Comparison of ENCODE assay signal across 20 mouse cellular contexts in the genomic region with DNA sequence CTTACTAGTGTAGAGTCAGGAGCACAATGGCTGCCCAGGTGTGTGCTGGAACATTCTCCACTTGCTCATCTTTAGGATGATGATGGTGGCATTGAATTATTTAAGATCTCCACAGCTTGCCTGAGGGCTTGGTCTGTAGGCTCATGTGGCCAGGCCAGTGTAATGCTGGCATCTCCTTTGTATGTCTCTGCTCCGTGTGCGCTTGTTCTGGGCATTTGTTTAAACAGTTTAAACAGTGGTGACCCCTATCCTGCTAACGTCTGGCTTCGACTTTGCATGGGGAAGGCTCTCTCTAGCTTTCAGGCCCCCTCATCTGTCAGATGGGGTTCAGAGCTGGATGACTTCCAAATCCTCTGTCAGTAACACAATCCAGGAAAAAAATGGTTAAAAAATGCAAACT. TPM values are rescaled to one million over a fixed set of nuclear protein-coding genes. Genes with fewer than 3 reads are reported as not detected.
DNase-seq lines count a peak whose midpoint lies in the region; ATAC-seq lines count a peak whose summit lies in the region.
"Had no signal": no experiment of that assay in that cellular context is flagged by ENCODE, and none has a peak within 500 bp of the region (broad histone marks: within the 10 kb centered on the region; RNA-seq: fewer than 3 reads in every experiment).

No protein-coding gene starts in this region.

- no peaks in the 10 kb centered on the region for H3K9me3 ChIP-seq in forebrain, embryonic 10.5 days
- no peaks in the 10 kb centered on the region for H3K9me3 ChIP-seq in forebrain, embryonic 11.5 days (ENCODE audit: control insufficient read depth, low read length)
- no peaks in the 10 kb centered on the region for H3K9me3 ChIP-seq in hindbrain, embryonic 12.5 days (replicated peaks)
- no peaks in the 10 kb centered on the region for H3K9me3 ChIP-seq in hindbrain, embryonic 16.5 days (ENCODE audit: control insufficient read depth, low read length)
- H3K9me3 ChIP-seq in midbrain, embryonic 11.5 days (ENCODE audit: control insufficient read depth, low read length), result no peaks in the 10 kb centered on the region
- no peaks in the 10 kb centered on the region for H3K9me3 ChIP-seq in midbrain, embryonic 16.5 days (replicated peaks; ENCODE audit: control insufficient read depth, low read length, poor library complexity, severe bottlenecking)
- H3K9me3 ChIP-seq in midbrain, embryonic 13.5 days, result no peaks in the 10 kb centered on the region
- H3K9me3 ChIP-seq: heart, embryonic 15.5 days; megakaryocyte, embryonic 14.5 days; stomach, embryonic 15.5 days had no signal

- no peak overlapping the region; the same call in 1 of the 2 replicates for H3K4me3 ChIP-seq in forebrain, embryonic 10.5 days
- no peak overlapping the region for H3K4me3 ChIP-seq in forebrain, embryonic 11.5 days (ENCODE audit: low read depth, low read length)
- H3K4me3 ChIP-seq in hindbrain, embryonic 12.5 days, result no peak overlapping the region
- no peak overlapping the region for H3K4me3 ChIP-seq in hindbrain, embryonic 16.5 days (ENCODE audit: low read length)
- H3K4me3 ChIP-seq in midbrain, embryonic 11.5 days (ENCODE audit: low read depth, low read length), result no peak overlapping the region
- H3K4me3 ChIP-seq in midbrain, embryonic 16.5 days (ENCODE audit: low read depth, low read length), result no peak overlapping the region
- H3K4me3 ChIP-seq in midbrain, embryonic 13.5 days (replicated peaks), result no peak overlapping the region
- H3K4me3 ChIP-seq: heart, embryonic 15.5 days; left cerebral cortex, adult 2 months; stomach, embryonic 15.5 days had no signal

- no peaks in the 10 kb centered on the region for H3K27me3 ChIP-seq in forebrain, embryonic 10.5 days (ENCODE audit: poor library complexity, severe bottlenecking)
- no peaks in the 10 kb centered on the region for H3K27me3 ChIP-seq in forebrain, embryonic 11.5 days (ENCODE audit: control insufficient read depth, insufficient read depth, low read length)
- H3K27me3 ChIP-seq in hindbrain, embryonic 12.5 days, result no peaks in the 10 kb centered on the region; the same call in 1 of the 2 replicates
- H3K27me3 ChIP-seq in hindbrain, embryonic 16.5 days (replicated peaks; ENCODE audit: control insufficient read depth, insufficient read depth, low read length), result no peaks in the 10 kb centered on the region
- H3K27me3 ChIP-seq in midbrain, embryonic 11.5 days (ENCODE audit: control insufficient read depth, insufficient read depth, low read length), result no peaks in the 10 kb centered on the region
- H3K27me3 ChIP-seq in midbrain, embryonic 16.5 days (ENCODE audit: control insufficient read depth, insufficient read depth, low read depth, low read length), result no peaks in the 10 kb centered on the region
- no peaks in the 10 kb centered on the region for H3K27me3 ChIP-seq in midbrain, embryonic 13.5 days
- H3K27me3 ChIP-seq: heart, embryonic 15.5 days; megakaryocyte, embryonic 14.5 days; stomach, embryonic 15.5 days had no signal

- H3K4me1 ChIP-seq in forebrain, embryonic 10.5 days, result peaks cover 82% of the 10 kb centered on the region
- peaks cover 18% of the 10 kb centered on the region; the same call in 1 of the 2 replicates for H3K4me1 ChIP-seq in forebrain, embryonic 11.5 days (replicated peaks; ENCODE audit: control insufficient read depth, insufficient read depth, low read length)
- peaks cover 31% of the 10 kb centered on the region for H3K4me1 ChIP-seq in hindbrain, embryonic 12.5 days
- peaks cover 13% of the 10 kb centered on the region for H3K4me1 ChIP-seq in hindbrain, embryonic 16.5 days (ENCODE audit: control insufficient read depth, insufficient read depth, low read depth, low read length)
- peaks cover 29% of the 10 kb centered on the region for H3K4me1 ChIP-seq in midbrain, embryonic 11.5 days (ENCODE audit: control insufficient read depth, insufficient read depth, low read length)
- peaks cover 20% of the 10 kb centered on the region for H3K4me1 ChIP-seq in midbrain, embryonic 16.5 days (ENCODE audit: control insufficient read depth, insufficient read depth, low read length)
- H3K4me1 ChIP-seq in midbrain, embryonic 13.5 days (replicated peaks), result peaks cover 35% of the 10 kb centered on the region

- H3K4me2 ChIP-seq in forebrain, embryonic 11.5 days (ENCODE audit: low read depth, low read length, severe bottlenecking), result no peak overlapping the region
- H3K4me2 ChIP-seq in hindbrain, embryonic 12.5 days (replicated peaks), result no peak overlapping the region
- H3K4me2 ChIP-seq in hindbrain, embryonic 16.5 days (ENCODE audit: low read length), result no peak overlapping the region
- no peak overlapping the region for H3K4me2 ChIP-seq in midbrain, embryonic 11.5 days
- H3K4me2 ChIP-seq in midbrain, embryonic 16.5 days (ENCODE audit: low read length), result no peak overlapping the region
- H3K4me2 ChIP-seq in midbrain, embryonic 13.5 days (replicated peaks), result no peak overlapping the region
- H3K4me2 ChIP-seq: heart, embryonic 15.5 days; stomach, embryonic 15.5 days had no signal

- DNase-seq in forebrain, embryonic 10.5 days (ENCODE audit: extremely low spot score, low spot score), result no peak
- no peak for DNase-seq in forebrain, embryonic 11.5 days (ENCODE audit: low spot score)
- peak; percentile 79 for DNase-seq in midbrain, embryonic 11.5 days (ENCODE audit: low spot score, missing footprints)
- DNase-seq in layer of hippocampus, adult 8-10 months (ENCODE audit: low spot score in 2 of 2), result no peak
- DNase-seq: adrenal gland, postnatal 25 days; heart, postnatal 36 days; kidney, adult 18-20 months; kidney, postnatal 4 days; lung, adult 2 months; lung, postnatal 36 days; thymus, postnatal 4 days had no signal

- no peak for ATAC-seq in forebrain, embryonic 11.5 days (replicated peaks; ENCODE audit: low FRiP score)
- peak; percentile 58 for ATAC-seq in hindbrain, embryonic 12.5 days (ENCODE audit: low FRiP score)
- no peak for ATAC-seq in hindbrain, embryonic 16.5 days
- ATAC-seq in midbrain, embryonic 11.5 days (ENCODE audit: low FRiP score), result peak; percentile 57
- ATAC-seq in midbrain, embryonic 16.5 days, result no peak
- peak; percentile 32; the same call in 1 of the 2 replicates for ATAC-seq in midbrain, embryonic 13.5 days
- ATAC-seq: inflammation-experienced regulatory T-cells, adult 6 months had no signal

- no peak overlapping the region for H3K9ac ChIP-seq in forebrain, embryonic 11.5 days (ENCODE audit: low read length)
- H3K9ac ChIP-seq in hindbrain, embryonic 12.5 days, result no peak overlapping the region
- H3K9ac ChIP-seq in hindbrain, embryonic 16.5 days (ENCODE audit: low read depth, low read length), result no peak overlapping the region
- no peak overlapping the region for H3K9ac ChIP-seq in midbrain, embryonic 11.5 days (ENCODE audit: low read length)
- no peak overlapping the region for H3K9ac ChIP-seq in midbrain, embryonic 16.5 days (ENCODE audit: low read depth, low read length)
- no peak overlapping the region for H3K9ac ChIP-seq in midbrain, embryonic 13.5 days (replicated peaks)
- H3K9ac ChIP-seq: heart, embryonic 15.5 days; stomach, embryonic 15.5 days had no signal

- no peaks in the 10 kb centered on the region for H3K36me3 ChIP-seq in forebrain, embryonic 10.5 days (replicated peaks)
- H3K36me3 ChIP-seq in forebrain, embryonic 11.5 days (ENCODE audit: control insufficient read depth, insufficient read depth, low read length), result no peaks in the 10 kb centered on the region
- no peaks in the 10 kb centered on the region for H3K36me3 ChIP-seq in hindbrain, embryonic 12.5 days
- no peaks in the 10 kb centered on the region for H3K36me3 ChIP-seq in hindbrain, embryonic 16.5 days (ENCODE audit: control insufficient read depth, insufficient read depth, low read length)
- no peaks in the 10 kb centered on the region for H3K36me3 ChIP-seq in midbrain, embryonic 11.5 days (ENCODE audit: control insufficient read depth, insufficient read depth, low read length)
- no peaks in the 10 kb centered on the region for H3K36me3 ChIP-seq in midbrain, embryonic 16.5 days (ENCODE audit: control insufficient read depth, insufficient read depth, low read length)
- no peaks in the 10 kb centered on the region for H3K36me3 ChIP-seq in midbrain, embryonic 13.5 days
- H3K36me3 ChIP-seq: heart, embryonic 15.5 days; stomach, embryonic 15.5 days had no signal

- H3K27ac ChIP-seq in forebrain, embryonic 10.5 days, result peak overlapping the region; percentile 75
- H3K27ac ChIP-seq in forebrain, embryonic 11.5 days (ENCODE audit: low read depth, low read length), result no peak overlapping the region
- no peak overlapping the region; the same call in 1 of the 2 replicates for H3K27ac ChIP-seq in hindbrain, embryonic 12.5 days
- no peak overlapping the region for H3K27ac ChIP-seq in hindbrain, embryonic 16.5 days (ENCODE audit: low read depth, low read length)
- peak overlapping the region; percentile 35 for H3K27ac ChIP-seq in midbrain, embryonic 11.5 days (ENCODE audit: low read depth, low read length)
- H3K27ac ChIP-seq in midbrain, embryonic 16.5 days (ENCODE audit: low read length), result no peak overlapping the region
- H3K27ac ChIP-seq in midbrain, embryonic 13.5 days, result peak overlapping the region; percentile 21; the same call in 1 of the 2 replicates
- H3K27ac ChIP-seq: heart, embryonic 15.5 days; left cerebral cortex, adult 2 months; stomach, embryonic 15.5 days had no signal

- 49% methylated on average over 4 of the region's 4 CpGs for WGBS in forebrain, embryonic 10.5 days
- 34% methylated on average over 4 of the region's 4 CpGs for WGBS in forebrain, embryonic 11.5 days
- WGBS in hindbrain, embryonic 12.5 days, result 32% methylated on average over 4 of the region's 4 CpGs
- WGBS in hindbrain, embryonic 16.5 days, result 21% methylated on average over 4 of the region's 4 CpGs
- WGBS in midbrain, embryonic 11.5 days, result 24% methylated on average over 4 of the region's 4 CpGs
- WGBS in midbrain, embryonic 16.5 days, result 15% methylated on average over 4 of the region's 4 CpGs
- WGBS in midbrain, embryonic 13.5 days, result 19% methylated on average over 4 of the region's 4 CpGs

RNA-seq across cellular contexts. Expression of a gene that starts 8.3 kb away (rescaled TPM):
- 36.7 and 36.8 TPM in 2 replicates for polyA plus RNA-seq in forebrain, embryonic 10.5 days (2016; fragmentation: Nextera tagmentation; extraction: Ambion mirVana)
- polyA plus RNA-seq in forebrain, embryonic 11.5 days (2014; fragmentation: Nextera tagmentation; extraction: Ambion mirVana), result 41.9 and 45.7 TPM in 2 replicates
- polyA plus RNA-seq in hindbrain, embryonic 12.5 days (2016; fragmentation: Nextera tagmentation; extraction: Ambion mirVana), result 42.8 and 48.9 TPM in 2 replicates
- 150 and 167 TPM in 2 replicates for polyA plus RNA-seq in hindbrain, embryonic 16.5 days (2015; fragmentation: Nextera tagmentation; extraction: Ambion mirVana)
- polyA plus RNA-seq in midbrain, embryonic 11.5 days (2014; fragmentation: Nextera tagmentation; extraction: Ambion mirVana), result 36.4 and 39.1 TPM in 2 replicates
- 97.2 and 107 TPM in 2 replicates for polyA plus RNA-seq in midbrain, embryonic 16.5 days (2015; fragmentation: Nextera tagmentation; extraction: Ambion mirVana)
- 50.7 and 55.3 TPM in 2 replicates for polyA plus RNA-seq in midbrain, embryonic 13.5 days (2015; fragmentation: Nextera tagmentation; extraction: Ambion mirVana)
- total RNA-seq in layer of hippocampus, adult 8-10 months (2022), result 10 to 100 TPM; 61.9 to 68.4 (median 66.1) TPM

Comparison
In these comparisons a context has a peak if more than half of its experiments do, and no peak if none do; other contexts are left out.
1. H3K27ac ChIP-seq: peak in forebrain, embryonic 10.5 days (single experiment), midbrain, embryonic 11.5 days (single experiment) and midbrain, embryonic 13.5 days (single experiment); none in forebrain, embryonic 11.5 days (single experiment), hindbrain, embryonic 12.5 days (single experiment), hindbrain, embryonic 16.5 days (single experiment) and midbrain, embryonic 16.5 days (single experiment).
2. ATAC-seq: peak in hindbrain, embryonic 12.5 days (single experiment), midbrain, embryonic 11.5 days (single experiment) and midbrain, embryonic 13.5 days (single experiment); none in forebrain, embryonic 11.5 days (single experiment), hindbrain, embryonic 16.5 days (single experiment) and midbrain, embryonic 16.5 days (single experiment).